26 mouse cellular contexts compared by ENCODE assay signal in genomic region chr12:69730306-69730705, GRCm38 (mm10).
"Had no signal": no experiment of that assay in that cellular context is flagged by ENCODE, and none has a peak within 500 bp of the region (broad histone marks: within the 10 kb centered on the region; RNA-seq: fewer than 3 reads in every experiment).

No protein-coding gene starts in this region.

- ATAC-seq: hindbrain, postnatal 0 days; intestine, embryonic 16.5 days; liver, embryonic 12.5 days had no signal

- H3K36me3 ChIP-seq: hindbrain, embryonic 10.5 days; hindbrain, embryonic 12.5 days; kidney, embryonic 15.5 days; limb, embryonic 13.5 days; limb, embryonic 15.5 days had no signal

- H3K27me3 ChIP-seq: hindbrain, embryonic 12.5 days; kidney, embryonic 15.5 days; limb, embryonic 13.5 days; limb, embryonic 15.5 days; liver, embryonic 12.5 days had no signal

- H3K9me3 ChIP-seq: hindbrain, embryonic 10.5 days; hindbrain, embryonic 12.5 days; kidney, embryonic 15.5 days; limb, embryonic 13.5 days; limb, embryonic 15.5 days; liver, embryonic 12.5 days had no signal

- DNase-seq: gastrocnemius, adult 2 months; gastrocnemius, postnatal 10 days; gastrocnemius, postnatal 25 days; heart, adult 2 months; heart, postnatal 10 days; heart, postnatal 4 days; kidney, adult 11 months; kidney, adult 2 months; kidney, adult 9 months; kidney, postnatal 14 days; kidney, postnatal 36 days; layer of hippocampus, adult 9-11 months; layer of hippocampus, postnatal 36 days; left cerebral cortex, postnatal 4 days had no signal

- H3K4me3 ChIP-seq: gastrocnemius, adult 2 months; heart, adult 2 months; hindbrain, embryonic 10.5 days; hindbrain, embryonic 12.5 days; kidney, embryonic 15.5 days; limb, embryonic 13.5 days; limb, embryonic 15.5 days; liver, embryonic 12.5 days had no signal

- H3K27ac ChIP-seq: gastrocnemius, adult 2 months; heart, adult 2 months; hindbrain, embryonic 10.5 days; hindbrain, embryonic 12.5 days; hindbrain, embryonic 14.5 days; hindbrain, postnatal 0 days; kidney, embryonic 15.5 days; kidney, postnatal 0 days; limb, embryonic 13.5 days; limb, embryonic 15.5 days; liver, embryonic 12.5 days; liver, embryonic 14.5 days had no signal

- H3K4me2 ChIP-seq: heart, embryonic 11.5 days; hindbrain, embryonic 12.5 days; hindbrain, embryonic 14.5 days; kidney, embryonic 15.5 days; limb, embryonic 13.5 days; limb, embryonic 15.5 days; liver, embryonic 12.5 days had no signal

- H3K9ac ChIP-seq: hindbrain, embryonic 12.5 days; hindbrain, embryonic 14.5 days; kidney, embryonic 15.5 days; limb, embryonic 13.5 days; limb, embryonic 15.5 days; liver, embryonic 12.5 days; liver, embryonic 14.5 days had no signal
